Mouse (Mus musculus) embryonic facial prominence, embryonic 14.5 days (tissue): ENCODE results near the gene Gm21627. TPM values are rescaled to one million over a fixed set of nuclear protein-coding genes. Genes with fewer than 3 reads are reported as not detected.
"Not testable (repeated sequence)": the region's sequence is repeated elsewhere in the genome, so short reads cannot be mapped to it uniquely, and the experiment has no call there.

ENCODE experiments used
- ATAC-seq: fragments of 200-750 bp; cut with Nextera tagmentation; 2 replicates; pipeline ENCODE4 v1.8.0; 2017; ENCODE audit warnings: low read depth, moderate number of reproducible peaks, moderate TSS enrichment
- DNase-seq: peaks from one replicate; pipeline ENCODE4 v3.0.0-alpha.2; 2015; ENCODE audit warnings: low spot score
- H3K27ac ChIP-seq: fragments of 300-500 bp; sonication (generic); replicated peaks from 2 replicates; pipeline ENCODE4 v1.5.1; 2014; ENCODE audit warnings: low read depth, mild to moderate bottlenecking, low read length, moderate library complexity
- H3K27me3 ChIP-seq: fragments of 300-500 bp; sonication (generic); replicated peaks from 2 replicates; pipeline ENCODE4 v1.6.1; 2014; ENCODE audit warnings: low read length; ENCODE audit not compliant: control insufficient read depth, insufficient read depth
- H3K36me3 ChIP-seq: fragments of 300-500 bp; sonication (generic); 2 replicates; pipeline ENCODE4 v1.6.1; 2014; ENCODE audit warnings: low read length, mixed read lengths; ENCODE audit not compliant: control insufficient read depth, insufficient read depth
- H3K4me1 ChIP-seq: fragments of 300-500 bp; sonication (generic); 2 replicates; pipeline ENCODE4 v1.6.1; 2014; ENCODE audit warnings: antibody characterized with exemption, low read length; ENCODE audit not compliant: control insufficient read depth, insufficient read depth
- H3K4me2 ChIP-seq: fragments of 300-500 bp; sonication (generic); 2 replicates; pipeline ENCODE4 v1.6.1; 2014; ENCODE audit warnings: low read depth, mild to moderate bottlenecking, low read length, moderate library complexity, mixed read lengths
- H3K4me3 ChIP-seq: fragments of 300-500 bp; sonication (generic); 2 replicates; pipeline ENCODE4 v1.5.1; 2014; ENCODE audit warnings: low read depth, mild to moderate bottlenecking, low read length
- H3K9ac ChIP-seq: fragments of 300-500 bp; sonication (generic); 2 replicates; pipeline ENCODE4 v1.6.1; 2014; ENCODE audit warnings: low read depth, mild to moderate bottlenecking, low read length, moderate library complexity, mixed read lengths
- H3K9me3 ChIP-seq: fragments of 300-500 bp; sonication (generic); 2 replicates; pipeline ENCODE4 v1.6.1; 2016; ENCODE audit warnings: low read length; ENCODE audit not compliant: control insufficient read depth
- WGBS: fragments of 180-500 bp; shearing (Covaris S2); extraction: QIAGEN DNeasy Blood & Tissue Kit; methylation state at CpG from one replicate; pipeline ENCODE4 v1.1.7; 2014; 5-methylcytosine and 5-hydroxymethylcytosine counted together
- polyA plus RNA-seq: library from polyadenylated mRNA; unstranded; fragments of >200 nt; fragmentation: Nextera tagmentation; extraction: Ambion mirVana; gene quantifications from 2 replicates; pipeline ENCODE4 v1.2.1, GENCODE M21; 2014

Gene Gm21627
- not detected in 2 replicates for polyA plus RNA-seq

DNA sequence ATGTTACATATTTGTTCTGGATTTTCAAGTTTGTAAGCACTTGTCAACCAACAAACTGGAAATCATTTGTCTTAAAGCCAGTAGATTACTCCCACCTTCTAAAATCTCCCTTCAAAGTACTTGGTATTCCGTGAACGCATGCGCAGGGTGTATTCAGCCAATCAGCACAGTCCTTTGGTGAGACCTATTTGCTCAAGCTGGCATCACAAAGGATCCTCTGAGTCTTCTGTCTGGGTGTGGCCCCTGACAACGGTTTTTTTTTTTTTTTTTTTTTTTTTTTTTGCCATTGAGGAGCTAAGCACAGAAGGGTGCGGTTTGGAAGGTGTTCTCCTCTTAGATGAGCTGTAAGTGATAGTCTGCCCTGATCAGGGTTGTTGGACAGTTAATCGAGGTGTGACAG is at the start of gene Gm21627:
Gm21627 (plus strand) TSS at position 301 of the 400 bp plus-strand sequence.
- H3K4me1 ChIP-seq, DNase-seq, H3K36me3 ChIP-seq, H3K9me3 ChIP-seq, ATAC-seq, H3K4me3 ChIP-seq, H3K27me3 ChIP-seq, H3K9ac ChIP-seq, H3K4me2 ChIP-seq, H3K27ac ChIP-seq: not testable (repeated sequence)
- no CpG with 5 or more reads among the region's 6 CpGs for WGBS
